9 mouse cellular contexts compared by ENCODE assay signal in genomic region chr3:88215553-88216004, GRCm38 (mm10). TPM values are rescaled to one million over a fixed set of nuclear protein-coding genes. Genes with fewer than 3 reads are reported as not detected.
DNase-seq lines count a peak whose midpoint lies in the region; ATAC-seq and TF ChIP-seq lines count a peak whose summit lies in the region.
"Had no signal": no experiment of that assay in that cellular context is flagged by ENCODE, and none has a peak within 500 bp of the region (broad histone marks: within the 10 kb centered on the region; RNA-seq: fewer than 3 reads in every experiment).

No protein-coding gene starts in this region.

- TF ChIP-seq EP300 in heart, adult 2 months (IDR thresholded peaks at IDR 0.05; ENCODE audit: insufficient read depth, low read depth, low read length), result no peak

- H3K4me2 ChIP-seq in embryonic facial prominence, embryonic 14.5 days (ENCODE audit: low read depth, low read length), result peak overlapping the region; percentile 35
- H3K4me2 ChIP-seq in limb, embryonic 14.5 days (replicated peaks; ENCODE audit: low read depth, low read length, severe bottlenecking), result peak overlapping the region; percentile 30

- H3K27me3 ChIP-seq in heart, adult 2 months (ENCODE audit: control insufficient read depth, insufficient read depth, low read length), result peaks cover 24% of the 10 kb centered on the region
- peaks cover 96% of the 10 kb centered on the region for H3K27me3 ChIP-seq in embryonic facial prominence, embryonic 14.5 days (replicated peaks; ENCODE audit: control insufficient read depth, insufficient read depth, low read length)
- peaks cover 92% of the 10 kb centered on the region for H3K27me3 ChIP-seq in limb, embryonic 14.5 days (ENCODE audit: control insufficient read depth, insufficient read depth, low read length)
- H3K27me3 ChIP-seq in small intestine, adult 2 months (ENCODE audit: control insufficient read depth, insufficient read depth, low read length), result peaks cover 69% of the 10 kb centered on the region

- no peak for DNase-seq in heart, adult 2 months
- DNase-seq in heart, postnatal 36 days, result no peak
- DNase-seq in embryonic facial prominence, embryonic 14.5 days (ENCODE audit: low spot score), result no peak
- DNase-seq in limb, embryonic 14.5 days (ENCODE audit: low spot score), result no peak
- no peak for DNase-seq in adrenal gland, adult (ENCODE audit: inconsistent age in 2 of 2, low spot score in 1 of 2)

- H3K27ac ChIP-seq in heart, adult 2 months, result no peak overlapping the region
- no peak overlapping the region for H3K27ac ChIP-seq in embryonic facial prominence, embryonic 14.5 days (replicated peaks; ENCODE audit: low read depth, low read length)
- no peak overlapping the region for H3K27ac ChIP-seq in limb, embryonic 14.5 days (replicated peaks; ENCODE audit: low read depth, low read length)
- no peak overlapping the region for H3K27ac ChIP-seq in small intestine, adult 2 months (ENCODE audit: insufficient read depth, low read depth, low read length)

- under 1% methylated on average over 23 of the region's 23 CpGs for WGBS in heart, adult 2 months
- 2% methylated on average over 23 of the region's 23 CpGs for WGBS in embryonic facial prominence, embryonic 14.5 days
- under 1% methylated on average over 23 of the region's 23 CpGs for WGBS in limb, embryonic 14.5 days
- 1% methylated on average over 23 of the region's 23 CpGs for WGBS in small intestine, adult 2 months

- H3K79me2 ChIP-seq in heart, adult 2 months (replicated peaks; ENCODE audit: control insufficient read depth, insufficient read depth, low read length), result no peaks in the 10 kb centered on the region

- H3K4me1 ChIP-seq in heart, adult 2 months (ENCODE audit: control insufficient read depth, insufficient read depth, low read length), result no peaks in the 10 kb centered on the region; the same call in 1 of the 2 replicates
- H3K4me1 ChIP-seq in embryonic facial prominence, embryonic 14.5 days (ENCODE audit: control insufficient read depth, insufficient read depth, low read length), result 0 out of 2 replicates have a peak, but pooled peaks cover 9% of the 10 kb centered on the region
- peaks cover 2% of the 10 kb centered on the region; the same call in 1 of the 2 replicates for H3K4me1 ChIP-seq in limb, embryonic 14.5 days (ENCODE audit: control insufficient read depth, insufficient read depth, low read length)
- H3K4me1 ChIP-seq in small intestine, adult 2 months (ENCODE audit: control insufficient read depth, insufficient read depth, insufficient read length, low read length), result peaks cover 16% of the 10 kb centered on the region

- peak; percentile 39 for ATAC-seq in CD4-positive, CD25-positive, alpha-beta regulatory T cell, adult 4 months
- ATAC-seq in embryonic facial prominence, embryonic 14.5 days (ENCODE audit: low read depth), result no peak
- no peak for ATAC-seq in limb, embryonic 14.5 days (ENCODE audit: low FRiP score, low read depth)
- ATAC-seq in erythroid progenitor cell, adult 5-6 weeks (replicated peaks; ENCODE audit: low FRiP score, poor library complexity, severe bottlenecking), result no peak

- TF ChIP-seq POLR2A in heart, adult 2 months (IDR thresholded peaks at IDR 0.05; ENCODE audit: insufficient read depth, low read depth, low read length), result no peak
- TF ChIP-seq POLR2A in limb, embryonic 14.5 days (IDR thresholded peaks at IDR 0.05; ENCODE audit: borderline replicate concordance, extremely low read depth, insufficient read depth, insufficient read length), result no peak
- no peak for TF ChIP-seq POLR2A in small intestine, adult 2 months (IDR thresholded peaks at IDR 0.05; ENCODE audit: low read depth, low read length)

- no peak overlapping the region for H3K9ac ChIP-seq in heart, adult 2 months (ENCODE audit: low read depth, low read length)
- H3K9ac ChIP-seq in embryonic facial prominence, embryonic 14.5 days (ENCODE audit: low read depth, low read length), result 0 out of 2 replicates have a peak overlapping the region, but pooled peaks have one; percentile 19
- H3K9ac ChIP-seq in limb, embryonic 14.5 days (ENCODE audit: low read depth, low read length, severe bottlenecking), result no peak overlapping the region

- H3K4me3 ChIP-seq in heart, adult 2 months, result peak overlapping the region; percentile 18
- H3K4me3 ChIP-seq in embryonic facial prominence, embryonic 14.5 days (ENCODE audit: low read depth, low read length), result peak overlapping the region; percentile 26
- H3K4me3 ChIP-seq in limb, embryonic 14.5 days (replicated peaks; ENCODE audit: low read length), result peak overlapping the region; percentile 23
- H3K4me3 ChIP-seq in small intestine, adult 2 months (ENCODE audit: low read depth, low read length), result peak overlapping the region; percentile 49

- TF ChIP-seq CTCF in heart, adult 2 months (IDR thresholded peaks at IDR 0.05), result no peak
- no peak for TF ChIP-seq CTCF in small intestine, adult 2 months (IDR thresholded peaks at IDR 0.05; ENCODE audit: extremely low read depth, insufficient read length, insufficient replicate concordance, low read depth, low read length)

- intact Hi-C loops in heart, adult 2 months (cut with DNase I), result no loop called here
- intact Hi-C loops in heart, postnatal 36 days (cut with DNase I), result no loop called here

- no peaks in the 10 kb centered on the region for H3K9me3 ChIP-seq in embryonic facial prominence, embryonic 14.5 days (ENCODE audit: control insufficient read depth, low read length)
- H3K9me3 ChIP-seq in limb, embryonic 14.5 days (ENCODE audit: control insufficient read depth, low read length), result no peaks in the 10 kb centered on the region

- no peaks in the 10 kb centered on the region for H3K36me3 ChIP-seq in heart, adult 2 months (ENCODE audit: control insufficient read depth, insufficient read depth, low read length)
- H3K36me3 ChIP-seq in embryonic facial prominence, embryonic 14.5 days (ENCODE audit: control insufficient read depth, insufficient read depth, low read length), result no peaks in the 10 kb centered on the region
- H3K36me3 ChIP-seq in limb, embryonic 14.5 days (ENCODE audit: control insufficient read depth, insufficient read depth, low read length), result no peaks in the 10 kb centered on the region
- no peaks in the 10 kb centered on the region for H3K36me3 ChIP-seq in small intestine, adult 2 months (ENCODE audit: control insufficient read depth, insufficient read depth, low read length)

RNA-seq across cellular contexts. Expression of gene Rhbg, which starts 38.9 kb away (rescaled TPM):
- total RNA-seq in heart, adult 2 months (2021), result not detected
- polyA plus RNA-seq in heart, adult 2 months (2012; rRNA removed), result 0.20 TPM in 1 of 2 replicates, not detected in the other
- total RNA-seq in heart, postnatal 36 days (2021), result not detected
- polyA plus RNA-seq in CD4-positive, CD25-positive, alpha-beta regulatory T cell, adult 4 months (2017; shearing (Covaris generic)), result not detected
- 4.1 and 7.6 TPM in 2 replicates for polyA plus RNA-seq in embryonic facial prominence, embryonic 14.5 days (2014; fragmentation: Nextera tagmentation; extraction: Ambion mirVana)
- polyA plus RNA-seq in limb, embryonic 14.5 days (2012; rRNA removed), result 10.5 and 11.0 TPM in 2 replicates
- polyA plus RNA-seq in limb, embryonic 14.5 days (2014; fragmentation: Nextera tagmentation; extraction: Ambion mirVana), result 17.0 and 17.2 TPM in 2 replicates
- 11.2 and 40.3 TPM in 2 replicates for polyA plus RNA-seq in small intestine, adult 2 months (2012; rRNA removed)
- total RNA-seq in erythroid progenitor cell, adult 5-6 weeks (2015; ENCODE audit: low replicate concordance), result not detected in 2 replicates
- total RNA-seq in erythroid progenitor cell, adult 5-6 weeks (2017; ENCODE audit: low replicate concordance), result not detected in 2 replicates
- polyA plus RNA-seq: C2C12 had no signal
